Comparison of ENCODE assay signal across 9 mouse cellular contexts in the genomic region with DNA sequence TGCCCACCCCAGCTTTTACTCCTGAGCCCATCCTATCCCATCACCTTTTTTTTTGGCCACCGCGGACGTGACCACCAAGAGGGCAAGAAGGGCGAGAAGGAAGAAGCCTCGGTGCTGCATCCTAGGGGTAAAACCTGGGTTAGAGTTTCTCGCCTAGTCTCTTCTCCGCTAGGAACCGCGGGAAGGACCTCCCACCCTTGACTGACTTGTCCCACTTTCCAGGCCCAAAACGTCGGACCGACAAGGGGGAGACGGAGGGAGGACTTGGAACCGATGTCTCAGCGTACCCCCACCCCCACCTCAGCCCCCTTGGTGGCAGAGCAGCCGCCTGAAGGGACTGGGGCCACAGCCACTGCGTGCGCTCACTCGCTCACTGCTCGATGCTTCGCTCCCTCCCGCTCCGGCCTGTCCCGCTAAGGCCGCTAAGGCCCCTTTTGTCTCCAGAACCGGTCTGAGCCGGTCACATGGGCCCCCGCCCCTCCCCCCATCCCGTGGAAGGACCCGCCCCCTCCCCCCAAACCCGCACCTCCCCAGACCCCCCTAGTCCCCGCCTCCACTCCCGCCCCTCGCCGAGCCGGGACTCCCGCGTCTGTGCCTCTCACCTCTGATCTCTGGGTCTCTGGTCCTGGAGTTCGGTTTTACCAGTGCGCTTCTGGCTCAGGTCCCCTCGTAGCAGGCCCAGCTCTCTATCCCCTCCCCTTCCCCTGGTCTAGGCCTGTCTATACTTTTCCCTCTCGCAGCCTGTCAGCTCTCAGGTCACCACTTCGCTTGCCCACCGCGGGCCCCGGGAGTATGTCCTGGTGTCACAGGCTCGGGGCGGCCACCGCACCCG. TPM values are rescaled to one million over a fixed set of nuclear protein-coding genes. Genes with fewer than 3 reads are reported as not detected.
DNase-seq lines count a peak whose midpoint lies in the region; ATAC-seq and TF ChIP-seq lines count a peak whose summit lies in the region.
"Had no signal": no experiment of that assay in that cellular context is flagged by ENCODE, and none has a peak within 500 bp of the region (broad histone marks: within the 10 kb centered on the region; RNA-seq: fewer than 3 reads in every experiment).

No protein-coding gene starts in this region.

- H3K27me3 ChIP-seq in forebrain, embryonic 11.5 days (ENCODE audit: control insufficient read depth, insufficient read depth, low read length) = no peaks in the 10 kb centered on the region
- H3K27me3 ChIP-seq in intestine, postnatal 0 days (replicated peaks; ENCODE audit: control insufficient read depth, insufficient read depth, low read length) = no peaks in the 10 kb centered on the region
- 0 out of 2 replicates have a peak, but pooled peaks cover 5% of the 10 kb centered on the region for H3K27me3 ChIP-seq in midbrain, embryonic 13.5 days

- peak; percentile 82 for ATAC-seq in forebrain, embryonic 11.5 days (replicated peaks; ENCODE audit: low FRiP score)
- ATAC-seq in intestine, postnatal 0 days = peak; percentile 10; the same call in 1 of the 2 replicates
- ATAC-seq in midbrain, embryonic 13.5 days = peak; percentile 77

- H3K4me1 ChIP-seq in forebrain, embryonic 11.5 days (replicated peaks; ENCODE audit: control insufficient read depth, insufficient read depth, low read length) = peaks cover 22% of the 10 kb centered on the region
- H3K4me1 ChIP-seq in intestine, postnatal 0 days (replicated peaks; ENCODE audit: control insufficient read depth, insufficient read depth, low read length) = peaks cover 6% of the 10 kb centered on the region; the same call in 1 of the 2 replicates
- H3K4me1 ChIP-seq in midbrain, embryonic 13.5 days (replicated peaks) = peaks cover 50% of the 10 kb centered on the region

- H3K36me3 ChIP-seq in forebrain, embryonic 11.5 days (ENCODE audit: control insufficient read depth, insufficient read depth, low read length) = no peaks in the 10 kb centered on the region
- H3K36me3 ChIP-seq in intestine, postnatal 0 days (ENCODE audit: control insufficient read depth, insufficient read depth) = peaks cover 38% of the 10 kb centered on the region
- H3K36me3 ChIP-seq in midbrain, embryonic 13.5 days = peaks cover 22% of the 10 kb centered on the region

- TF ChIP-seq CTCF in brain, embryonic 14.5 days (IDR thresholded peaks at IDR 0.05; ENCODE audit: borderline replicate concordance, extremely low read depth, insufficient read depth, insufficient read length) = no peak
- no peak; the same call in 1 of the 2 replicates for TF ChIP-seq CTCF in intestine, postnatal 0 days (IDR thresholded peaks at IDR 0.05; ENCODE audit: low read depth)

- H3K27ac ChIP-seq in forebrain, embryonic 11.5 days (ENCODE audit: low read depth, low read length) = peak overlapping the region; percentile 97
- H3K27ac ChIP-seq in intestine, postnatal 0 days (ENCODE audit: low read depth, low read length) = no peak overlapping the region; the same call in none of the 2 replicates
- H3K27ac ChIP-seq in midbrain, embryonic 13.5 days = peak overlapping the region; percentile 89

- peak; percentile 11 for DNase-seq in kidney, adult 11 months
- no peak for DNase-seq in kidney, adult 8-10 months
- peak; percentile 91 for DNase-seq in brain, embryonic 14.5 days (ENCODE audit: low read depth)
- peak; percentile 97 for DNase-seq in forebrain, embryonic 11.5 days (ENCODE audit: low spot score)
- no peak for DNase-seq in adipocyte (ENCODE audit: low spot score)
- DNase-seq in spleen, adult 18-20 months = no peak

- peak overlapping the region; percentile 89 for H3K4me2 ChIP-seq in forebrain, embryonic 11.5 days (ENCODE audit: low read depth, low read length, severe bottlenecking)
- peak overlapping the region; percentile 65 for H3K4me2 ChIP-seq in intestine, postnatal 0 days (replicated peaks; ENCODE audit: low read depth)
- H3K4me2 ChIP-seq in midbrain, embryonic 13.5 days (replicated peaks) = peak overlapping the region; percentile 72

- peak overlapping the region; percentile 99 for H3K9ac ChIP-seq in forebrain, embryonic 11.5 days (ENCODE audit: low read length)
- H3K9ac ChIP-seq in intestine, postnatal 0 days (ENCODE audit: low read depth, low read length) = peak overlapping the region; percentile 56
- H3K9ac ChIP-seq in midbrain, embryonic 13.5 days (replicated peaks) = peak overlapping the region; percentile 86

- no peaks in the 10 kb centered on the region for H3K9me3 ChIP-seq in forebrain, embryonic 11.5 days (ENCODE audit: control insufficient read depth, low read length)
- H3K9me3 ChIP-seq in intestine, postnatal 0 days (ENCODE audit: control insufficient read depth) = no peaks in the 10 kb centered on the region
- no peaks in the 10 kb centered on the region for H3K9me3 ChIP-seq in midbrain, embryonic 13.5 days

- 2% methylated on average over 48 of the region's 50 CpGs for WGBS in forebrain, embryonic 11.5 days
- WGBS in intestine, postnatal 0 days = 12% methylated on average over 47 of the region's 50 CpGs
- under 1% methylated on average over 44 of the region's 50 CpGs for WGBS in midbrain, embryonic 13.5 days

- peak; percentile 61; the same call in 1 of the 2 replicates for TF ChIP-seq POLR2A in brain, embryonic 14.5 days (IDR thresholded peaks at IDR 0.05; ENCODE audit: borderline replicate concordance, extremely low read depth, insufficient read depth, insufficient read length, poor library complexity, severe bottlenecking)

- peak overlapping the region; percentile 81 for H3K4me3 ChIP-seq in forebrain, embryonic 11.5 days (ENCODE audit: low read depth, low read length)
- H3K4me3 ChIP-seq in intestine, postnatal 0 days (ENCODE audit: low read depth, low read length) = peak overlapping the region; percentile 49
- peak overlapping the region; percentile 58 for H3K4me3 ChIP-seq in midbrain, embryonic 13.5 days (replicated peaks)

RNA-seq across cellular contexts. Expression of gene Mdk, which starts 0.6 kb away (rescaled TPM):
- polyA plus RNA-seq in brain, embryonic 14.5 days (2012; rRNA removed) = 198 and 297 TPM in 2 replicates
- 1,095 and 1,130 TPM in 2 replicates for polyA plus RNA-seq in forebrain, embryonic 11.5 days (2014; fragmentation: Nextera tagmentation; extraction: Ambion mirVana)
- 119 and 128 TPM in 2 replicates for polyA plus RNA-seq in intestine, postnatal 0 days (2015; fragmentation: Nextera tagmentation; extraction: Ambion mirVana)
- 322 and 354 TPM in 2 replicates for polyA plus RNA-seq in midbrain, embryonic 13.5 days (2015; fragmentation: Nextera tagmentation; extraction: Ambion mirVana)

RNA-seq across cellular contexts. Expression of gene Chrm4, which starts 4.5 kb away (rescaled TPM):
- 2.0 and 2.5 TPM in 2 replicates for polyA plus RNA-seq in brain, embryonic 14.5 days (2012; rRNA removed)
- 0.47 and 0.56 TPM in 2 replicates for polyA plus RNA-seq in forebrain, embryonic 11.5 days (2014; fragmentation: Nextera tagmentation; extraction: Ambion mirVana)
- 0.24 and 0.26 TPM in 2 replicates for polyA plus RNA-seq in intestine, postnatal 0 days (2015; fragmentation: Nextera tagmentation; extraction: Ambion mirVana)
- polyA plus RNA-seq in midbrain, embryonic 13.5 days (2015; fragmentation: Nextera tagmentation; extraction: Ambion mirVana) = 0.36 and 0.54 TPM in 2 replicates
- polyA plus RNA-seq: liver, adult 2 months had no signal

RNA-seq across cellular contexts. Expression of gene Gm9821, which starts 14.0 kb away (rescaled TPM):
- not detected in 2 replicates for polyA plus RNA-seq in brain, embryonic 14.5 days (2012; rRNA removed)
- 0.36 and 0.90 TPM in 2 replicates for polyA plus RNA-seq in forebrain, embryonic 11.5 days (2014; fragmentation: Nextera tagmentation; extraction: Ambion mirVana)
- polyA plus RNA-seq in intestine, postnatal 0 days (2015; fragmentation: Nextera tagmentation; extraction: Ambion mirVana) = 0.21 and 0.30 TPM in 2 replicates
- polyA plus RNA-seq in midbrain, embryonic 13.5 days (2015; fragmentation: Nextera tagmentation; extraction: Ambion mirVana) = 0.38 TPM in 1 of 2 replicates, not detected in the other
- polyA plus RNA-seq: liver, adult 2 months had no signal

RNA-seq across cellular contexts. Expression of gene Dgkz, which starts 44.1 kb away (rescaled TPM):
- 89.7 and 102 TPM in 2 replicates for polyA plus RNA-seq in brain, embryonic 14.5 days (2012; rRNA removed)
- 32.7 and 35.9 TPM in 2 replicates for polyA plus RNA-seq in forebrain, embryonic 11.5 days (2014; fragmentation: Nextera tagmentation; extraction: Ambion mirVana)
- polyA plus RNA-seq in intestine, postnatal 0 days (2015; fragmentation: Nextera tagmentation; extraction: Ambion mirVana) = 53.2 and 56.8 TPM in 2 replicates
- polyA plus RNA-seq in midbrain, embryonic 13.5 days (2015; fragmentation: Nextera tagmentation; extraction: Ambion mirVana) = 21.4 and 26.4 TPM in 2 replicates

Comparison
In these comparisons a context has a peak if more than half of its experiments do, and no peak if none do; other contexts are left out.
1. DNase-seq: peak in kidney, adult 11 months (single experiment), brain, embryonic 14.5 days (single experiment) and forebrain, embryonic 11.5 days (single experiment); none in kidney, adult 8-10 months (0 of 2), adipocyte (single experiment) and spleen, adult 18-20 months (0 of 2).
2. ATAC-seq: peak in every context shown above with its lines; median percentile 82 in forebrain, embryonic 11.5 days; 77 in midbrain, embryonic 13.5 days; 10 in intestine, postnatal 0 days.
3. Peak in every context shown above with its lines, with median percentiles within 50 percentile points of each other: H3K4me2 ChIP-seq, H3K4me3 ChIP-seq and H3K9ac ChIP-seq.